Mouse (Mus musculus): ENCODE data around the gene Srsf7. TPM values are rescaled to one million over a fixed set of nuclear protein-coding genes. Genes with fewer than 3 reads are reported as not detected.

The Srsf7 gene
- polyA plus RNA-seq, 1 experiment from 2014 or later = 531 TPM

DNA sequence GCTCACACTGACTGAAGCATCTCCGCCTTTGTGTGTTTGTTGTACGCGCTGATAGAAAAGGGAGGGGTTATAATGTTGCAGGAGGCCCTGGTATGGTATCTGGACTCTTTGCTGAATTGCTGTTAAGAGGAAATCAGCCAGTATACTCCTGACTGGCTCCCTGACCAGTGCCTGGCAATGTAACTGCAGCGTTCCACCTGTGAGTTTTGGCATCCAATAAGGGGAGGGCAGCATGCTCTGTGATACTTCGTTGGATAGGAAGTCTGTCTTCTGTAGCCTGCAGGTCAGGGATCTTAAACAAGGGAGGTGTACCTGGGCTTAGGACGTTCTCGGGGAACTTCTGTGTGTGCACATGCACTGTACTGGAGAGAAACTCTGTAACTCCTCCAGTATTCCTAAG is 36.2 kb downstream of the Srsf7 start:
- 88% methylated on average over 7 of the region's 7 CpGs for WGBS
- Histone ChIP-seq H3K4me1 (ENCODE audit: control insufficient read depth, insufficient read depth, low read length) (peaks cover 16% of the 10 kb centered on the region), H3K36me3 (ENCODE audit: control insufficient read depth, insufficient read depth, low read length) (no peaks in the 10 kb centered on the region), H3K9ac (replicated peaks; ENCODE audit: low read length) (no peak overlapping the region), H3K27me3 (ENCODE audit: control insufficient read depth, insufficient read depth, low read length) (no peaks in the 10 kb centered on the region), H3K4me2 (ENCODE audit: low read length) (no peak overlapping the region), H3K4me3 (replicated peaks; ENCODE audit: low read depth, low read length) (no peak overlapping the region), H3K9me3 (ENCODE audit: control insufficient read depth, low read length) (no peaks in the 10 kb centered on the region), H3K27ac (replicated peaks; ENCODE audit: low read depth, low read length) (no peak overlapping the region)
- DNase-seq = no peak
- ATAC-seq (ENCODE audit: low FRiP score, low TSS enrichment) = no peak

GRCm38 (mm10) chr17:80169792-80170191 is 37.3 kb downstream of the Srsf7 start:
- DNase-seq = no peak
- Histone ChIP-seq H3K36me3 (ENCODE audit: control insufficient read depth, insufficient read depth, low read length) (no peaks in the 10 kb centered on the region), H3K9ac (replicated peaks; ENCODE audit: low read length) (no peak overlapping the region), H3K4me1 (ENCODE audit: control insufficient read depth, insufficient read depth, low read length) (peaks cover 16% of the 10 kb centered on the region), H3K27me3 (ENCODE audit: control insufficient read depth, insufficient read depth, low read length) (no peaks in the 10 kb centered on the region), H3K4me2 (ENCODE audit: low read length) (no peak overlapping the region), H3K4me3 (replicated peaks; ENCODE audit: low read depth, low read length) (no peak overlapping the region), H3K9me3 (ENCODE audit: control insufficient read depth, low read length) (no peaks in the 10 kb centered on the region), H3K27ac (replicated peaks; ENCODE audit: low read depth, low read length) (no peak overlapping the region)
- 94% methylated on average over 6 of the region's 6 CpGs for WGBS
- no peak for ATAC-seq (ENCODE audit: low FRiP score, low TSS enrichment)

DNA sequence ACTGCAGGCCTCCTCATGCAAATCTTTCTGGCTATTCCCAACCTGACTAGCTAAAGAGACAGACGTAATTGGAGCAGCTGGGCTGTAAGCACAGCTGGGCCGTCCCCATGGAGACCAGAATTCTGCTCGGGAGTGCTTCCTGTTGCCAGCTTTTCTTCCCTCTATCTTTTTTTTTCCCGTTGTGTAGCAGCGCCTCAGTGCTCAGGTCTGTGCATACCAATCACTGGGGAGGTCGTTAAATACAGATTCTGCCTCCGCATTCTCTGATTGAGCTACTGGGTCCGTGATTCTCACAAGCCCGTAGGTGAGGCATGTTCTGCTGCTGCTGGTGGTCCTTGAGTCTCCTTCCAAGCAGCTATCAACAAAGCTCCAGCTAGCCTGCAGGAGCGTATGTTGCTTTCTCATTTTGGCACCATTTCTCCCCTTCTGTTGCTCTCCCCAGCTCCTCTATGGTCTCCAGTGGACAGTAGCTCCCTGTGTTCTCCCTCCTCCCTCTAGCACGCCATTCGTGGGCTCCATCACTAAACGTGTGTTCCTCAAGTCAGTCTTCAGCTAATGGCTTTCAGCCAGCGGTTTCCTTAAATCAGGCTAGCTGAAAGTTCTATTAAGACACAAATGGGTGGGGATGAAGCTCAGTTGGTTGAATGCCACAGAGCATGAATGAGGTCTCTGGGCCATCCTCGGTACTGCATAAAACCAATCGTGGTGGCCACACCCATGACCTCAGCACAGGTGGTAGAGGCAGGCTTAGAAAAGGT is 38.5 kb downstream of the Srsf7 start:
- H3K4me2 ChIP-seq (ENCODE audit: low read length) = peak overlapping the region; percentile 47
- no peaks in the 10 kb centered on the region for H3K36me3 ChIP-seq (ENCODE audit: control insufficient read depth, insufficient read depth, low read length)
- 21% methylated on average over 16 of the region's 16 CpGs for WGBS
- H3K27ac ChIP-seq (replicated peaks; ENCODE audit: low read depth, low read length) = peak overlapping the region; percentile 83
- peak; percentile 82 for ATAC-seq (ENCODE audit: low FRiP score, low TSS enrichment)
- no peaks in the 10 kb centered on the region for H3K27me3 ChIP-seq (ENCODE audit: control insufficient read depth, insufficient read depth, low read length)
- 0 out of 2 replicates have a peak overlapping the region, but pooled peaks have one; percentile 12 for H3K4me3 ChIP-seq (replicated peaks; ENCODE audit: low read depth, low read length)
- H3K9ac ChIP-seq (replicated peaks; ENCODE audit: low read length) = peak overlapping the region; percentile 26
- H3K4me1 ChIP-seq (ENCODE audit: control insufficient read depth, insufficient read depth, low read length) = peaks cover 16% of the 10 kb centered on the region
- peak; percentile 82 for DNase-seq
- no peaks in the 10 kb centered on the region for H3K9me3 ChIP-seq (ENCODE audit: control insufficient read depth, low read length)

- Histone ChIP-seq H3K36me3 (ENCODE audit: control insufficient read depth, insufficient read depth, low read length) (no peaks in the 10 kb centered on the region), H3K4me3 (replicated peaks; ENCODE audit: low read depth, low read length) (no peak overlapping the region), H3K9me3 (ENCODE audit: control insufficient read depth, low read length) (no peaks in the 10 kb centered on the region), H3K4me1 (ENCODE audit: control insufficient read depth, insufficient read depth, low read length) (peaks cover 16% of the 10 kb centered on the region), H3K27ac (replicated peaks; ENCODE audit: low read depth, low read length) (peak overlapping the region; percentile 83), H3K4me2 (ENCODE audit: low read length) (peak overlapping the region; percentile 47), H3K27me3 (ENCODE audit: control insufficient read depth, insufficient read depth, low read length) (no peaks in the 10 kb centered on the region), H3K9ac (replicated peaks; ENCODE audit: low read length) (no peak overlapping the region)
- ATAC-seq (ENCODE audit: low FRiP score, low TSS enrichment) (peak; percentile 38; the same call in 1 of the 2 replicates), DNase-seq (peak; percentile 15)
- WGBS = 61% methylated on average over 7 of the region's 7 CpGs
Measured at GRCm38 (mm10) chr17:80167851-80168251, 39.3 kb downstream of the Srsf7 start.

DNA sequence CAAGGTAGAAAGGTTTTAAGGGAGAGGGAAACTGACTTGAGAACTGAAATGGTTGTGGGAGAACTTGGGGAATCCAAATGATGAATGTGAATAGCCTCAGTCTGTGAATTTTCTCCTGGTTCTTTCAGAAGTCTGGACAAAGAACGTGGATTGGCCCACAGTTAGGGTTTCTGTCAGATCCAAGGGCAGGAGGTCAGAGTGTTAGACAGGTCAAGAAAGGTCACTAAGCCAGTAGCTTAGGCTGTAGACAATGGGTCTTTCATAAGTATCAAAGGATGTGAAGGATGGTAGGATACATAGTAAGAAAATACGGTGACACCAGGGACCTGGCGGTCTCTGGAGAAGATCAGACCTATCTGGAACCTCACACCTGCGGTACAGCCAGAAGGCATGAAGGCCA is 39.7 kb downstream of the Srsf7 start:
- ATAC-seq (ENCODE audit: low FRiP score, low TSS enrichment) = no peak
- Histone ChIP-seq H3K27me3 (ENCODE audit: control insufficient read depth, insufficient read depth, low read length) (no peaks in the 10 kb centered on the region), H3K36me3 (ENCODE audit: control insufficient read depth, insufficient read depth, low read length) (no peaks in the 10 kb centered on the region), H3K27ac (replicated peaks; ENCODE audit: low read depth, low read length) (peak overlapping the region; percentile 83), H3K4me2 (ENCODE audit: low read length) (no peak overlapping the region), H3K9ac (replicated peaks; ENCODE audit: low read length) (no peak overlapping the region), H3K4me1 (ENCODE audit: control insufficient read depth, insufficient read depth, low read length) (peaks cover 16% of the 10 kb centered on the region), H3K9me3 (ENCODE audit: control insufficient read depth, low read length) (no peaks in the 10 kb centered on the region), H3K4me3 (replicated peaks; ENCODE audit: low read depth, low read length) (no peak overlapping the region)
- 57% methylated on average over 4 of the region's 4 CpGs for WGBS
- DNase-seq = no peak

DNA sequence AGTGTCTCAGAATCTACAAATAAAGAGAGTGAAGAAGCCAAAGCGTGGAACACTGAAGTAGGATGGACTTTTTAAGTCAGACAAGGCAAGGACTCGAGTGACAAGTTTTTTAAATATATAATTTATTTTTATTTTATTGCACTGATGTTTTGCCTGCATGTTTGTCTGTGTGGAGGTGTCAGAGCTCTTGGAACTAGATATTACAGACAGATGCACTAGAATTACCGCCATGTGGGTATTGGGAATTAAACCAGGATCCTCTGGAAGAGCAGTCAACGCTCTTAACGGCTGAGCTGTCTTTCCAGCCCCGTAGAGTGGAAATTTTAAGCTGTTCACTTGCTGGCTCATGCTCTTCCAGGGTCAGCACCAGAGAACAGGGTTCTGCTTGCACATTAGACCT is 40.8 kb downstream of the Srsf7 start:
- no peaks in the 10 kb centered on the region for H3K9me3 ChIP-seq (ENCODE audit: control insufficient read depth, low read length)
- H3K4me1 ChIP-seq (ENCODE audit: control insufficient read depth, insufficient read depth, low read length) = peaks cover 16% of the 10 kb centered on the region
- H3K27ac ChIP-seq (replicated peaks; ENCODE audit: low read depth, low read length) = no peak overlapping the region
- no peak for DNase-seq
- WGBS = 90% methylated on average over 6 of the region's 6 CpGs
- H3K4me2 ChIP-seq (ENCODE audit: low read length) = no peak overlapping the region
- no peak overlapping the region for H3K4me3 ChIP-seq (replicated peaks; ENCODE audit: low read depth, low read length)
- H3K36me3 ChIP-seq (ENCODE audit: control insufficient read depth, insufficient read depth, low read length) = no peaks in the 10 kb centered on the region
- ATAC-seq (ENCODE audit: low FRiP score, low TSS enrichment) = no peak
- H3K27me3 ChIP-seq (ENCODE audit: control insufficient read depth, insufficient read depth, low read length) = no peaks in the 10 kb centered on the region
- H3K9ac ChIP-seq (replicated peaks; ENCODE audit: low read length) = no peak overlapping the region

DNA sequence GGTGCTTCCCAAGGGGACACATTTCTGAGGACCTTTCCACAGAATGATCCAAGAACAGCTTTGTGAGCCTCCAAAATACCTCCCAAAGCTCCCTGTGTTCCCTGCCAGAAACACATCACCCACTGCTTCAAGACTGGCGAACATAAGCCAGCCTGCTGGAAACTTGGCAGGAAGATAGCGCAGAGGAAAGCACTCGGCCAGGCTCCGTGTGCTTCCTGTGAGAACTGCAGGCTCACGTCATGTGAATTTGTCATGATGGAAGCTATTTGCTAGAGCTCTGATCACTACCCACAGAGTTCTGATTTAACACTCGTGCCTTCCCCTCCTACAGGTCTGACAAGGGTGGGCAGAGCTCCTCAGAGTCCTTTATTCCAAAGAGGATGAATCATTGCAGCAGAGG is 41.4 kb downstream of the Srsf7 start:
- Histone ChIP-seq H3K4me3 (replicated peaks; ENCODE audit: low read depth, low read length) (no peak overlapping the region), H3K9ac (replicated peaks; ENCODE audit: low read length) (no peak overlapping the region), H3K9me3 (ENCODE audit: control insufficient read depth, low read length) (no peaks in the 10 kb centered on the region), H3K4me2 (ENCODE audit: low read length) (no peak overlapping the region), H3K27me3 (ENCODE audit: control insufficient read depth, insufficient read depth, low read length) (no peaks in the 10 kb centered on the region), H3K4me1 (ENCODE audit: control insufficient read depth, insufficient read depth, low read length) (peaks cover 16% of the 10 kb centered on the region), H3K36me3 (ENCODE audit: control insufficient read depth, insufficient read depth, low read length) (no peaks in the 10 kb centered on the region), H3K27ac (replicated peaks; ENCODE audit: low read depth, low read length) (no peak overlapping the region)
- WGBS = 82% methylated on average over 6 of the region's 6 CpGs
- ATAC-seq (ENCODE audit: low FRiP score, low TSS enrichment) (no peak), DNase-seq (no peak)

DNA sequence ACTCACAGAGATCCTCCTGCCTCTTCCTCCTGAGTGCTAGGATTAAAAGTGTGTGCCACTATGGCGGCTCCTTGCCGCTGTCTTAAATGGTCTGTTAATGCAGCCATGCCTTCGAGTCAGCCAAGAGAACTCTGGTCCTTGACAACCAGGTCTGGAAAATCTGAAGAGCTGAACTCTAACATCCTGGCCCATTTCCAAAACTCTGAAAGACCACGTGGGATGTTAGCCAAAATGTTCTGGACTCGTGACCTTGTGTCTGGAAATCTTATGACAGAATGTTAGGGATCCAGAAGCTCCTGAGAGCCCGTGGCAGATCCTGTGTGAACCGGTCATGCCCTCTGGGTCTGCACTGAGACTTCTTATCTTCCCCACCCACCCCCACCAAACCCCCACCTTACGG is 43.1 kb downstream of the Srsf7 start:
- Histone ChIP-seq H3K4me1 (ENCODE audit: control insufficient read depth, insufficient read depth, low read length) (peaks cover 15% of the 10 kb centered on the region), H3K27me3 (ENCODE audit: control insufficient read depth, insufficient read depth, low read length) (no peaks in the 10 kb centered on the region), H3K9me3 (ENCODE audit: control insufficient read depth, low read length) (no peaks in the 10 kb centered on the region), H3K27ac (replicated peaks; ENCODE audit: low read depth, low read length) (no peak overlapping the region), H3K36me3 (ENCODE audit: control insufficient read depth, insufficient read depth, low read length) (no peaks in the 10 kb centered on the region), H3K4me3 (replicated peaks; ENCODE audit: low read depth, low read length) (no peak overlapping the region), H3K9ac (replicated peaks; ENCODE audit: low read length) (no peak overlapping the region), H3K4me2 (ENCODE audit: low read length) (no peak overlapping the region)
- 89% methylated on average over 8 of the region's 8 CpGs for whole genome bisulfite sequencing
- DNase-seq (no peak), ATAC-seq (ENCODE audit: low FRiP score, low TSS enrichment) (no peak)

DNA sequence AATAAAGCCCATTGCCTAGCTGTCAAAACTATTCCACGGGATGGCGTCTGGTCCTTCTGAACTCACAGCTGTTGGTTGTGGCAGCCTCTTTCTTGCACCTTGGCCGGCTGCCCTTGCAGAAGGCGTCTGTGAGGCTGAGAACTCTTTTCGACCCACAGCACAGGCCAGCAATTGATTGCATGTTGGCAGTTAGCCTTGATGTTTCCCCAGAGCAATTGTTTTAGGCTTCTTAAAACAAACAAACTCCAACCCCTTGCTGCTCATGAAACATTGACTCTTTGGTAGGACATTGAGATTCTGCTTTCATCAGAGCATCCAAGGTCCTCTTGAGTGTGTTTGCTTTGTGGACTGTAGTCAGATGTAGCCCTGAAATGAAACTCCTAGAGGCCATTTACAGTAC is 46.7 kb downstream of the Srsf7 start:
- WGBS = 71% methylated on average over 5 of the region's 5 CpGs
- Histone ChIP-seq H3K27me3 (ENCODE audit: control insufficient read depth, insufficient read depth, low read length) (no peaks in the 10 kb centered on the region), H3K4me2 (ENCODE audit: low read length) (no peak overlapping the region), H3K4me3 (replicated peaks; ENCODE audit: low read depth, low read length) (no peak overlapping the region), H3K9me3 (ENCODE audit: control insufficient read depth, low read length) (no peaks in the 10 kb centered on the region), H3K9ac (replicated peaks; ENCODE audit: low read length) (no peak overlapping the region), H3K36me3 (ENCODE audit: control insufficient read depth, insufficient read depth, low read length) (no peaks in the 10 kb centered on the region), H3K27ac (replicated peaks; ENCODE audit: low read depth, low read length) (no peak overlapping the region), H3K4me1 (ENCODE audit: control insufficient read depth, insufficient read depth, low read length) (no peaks in the 10 kb centered on the region)
- ATAC-seq (ENCODE audit: low FRiP score, low TSS enrichment) (no peak), DNase-seq (peak; percentile 52)
